Mouse (Mus musculus) stomach, embryonic 16.5 days (tissue): ENCODE data around the gene Cradd. TPM values are rescaled to one million over a fixed set of nuclear protein-coding genes. Genes with fewer than 3 reads are reported as not detected.
A peak's percentile ranks its signal among the peaks of the same experiment; 100 is the strongest.

Experiments
- ATAC-seq: fragments of 200-750 bp; cut with Nextera tagmentation; 2 replicates; pipeline ENCODE4 v1.8.0; 2017; ENCODE audit warnings: moderate number of reproducible peaks, moderate TSS enrichment; ENCODE audit not compliant: insufficient read depth, low FRiP score
- H3K27ac ChIP-seq: fragments of 300-500 bp; sonication (generic); 2 replicates; pipeline ENCODE4 v1.5.1; 2014; ENCODE audit warnings: low read length
- H3K27me3 ChIP-seq: fragments of 300-500 bp; sonication (generic); 2 replicates; pipeline ENCODE4 v1.6.1; 2014; ENCODE audit warnings: low read length, control low read depth, mixed read lengths; ENCODE audit not compliant: control insufficient read depth, insufficient read depth
- H3K36me3 ChIP-seq: fragments of 300-500 bp; sonication (generic); 2 replicates; pipeline ENCODE4 v1.6.1; 2014; ENCODE audit warnings: low read length; ENCODE audit not compliant: control insufficient read depth, insufficient read depth
- H3K4me1 ChIP-seq: fragments of 300-500 bp; sonication (generic); 2 replicates; pipeline ENCODE4 v1.6.1; 2014; ENCODE audit warnings: low read length, control low read depth, mixed read lengths; ENCODE audit not compliant: control insufficient read depth, insufficient read depth
- H3K4me2 ChIP-seq: fragments of 300-500 bp; sonication (generic); 2 replicates; pipeline ENCODE4 v1.6.1; 2014; ENCODE audit warnings: low read depth, low read length, mixed read lengths
- H3K4me3 ChIP-seq: fragments of 300-500 bp; sonication (generic); replicated peaks from 2 replicates; pipeline ENCODE4 v1.5.1; 2014; ENCODE audit warnings: mild to moderate bottlenecking, low read length
- H3K9ac ChIP-seq: fragments of 300-500 bp; sonication (generic); 2 replicates; pipeline ENCODE4 v1.6.1; 2014; ENCODE audit warnings: low read length
- H3K9me3 ChIP-seq: fragments of 300-500 bp; sonication (generic); replicated peaks from 2 replicates; pipeline ENCODE4 v1.6.1; 2016; ENCODE audit warnings: low read length, control low read depth; ENCODE audit not compliant: control insufficient read depth
- WGBS: fragments of 180-500 bp; shearing (Covaris S2); extraction: QIAGEN DNeasy Blood & Tissue Kit; methylation state at CpG from one replicate; pipeline ENCODE4 v1.1.7; 2014; 5-methylcytosine and 5-hydroxymethylcytosine counted together
- polyA plus RNA-seq: library from polyadenylated mRNA; unstranded; fragments of >200 nt; fragmentation: Nextera tagmentation; extraction: Ambion mirVana; gene quantifications from 2 replicates; pipeline ENCODE4 v1.2.1, GENCODE M21; 2015

Cradd gene
- polyA plus RNA-seq, 1 experiment from 2014 or later, result 9.8 TPM

DNA sequence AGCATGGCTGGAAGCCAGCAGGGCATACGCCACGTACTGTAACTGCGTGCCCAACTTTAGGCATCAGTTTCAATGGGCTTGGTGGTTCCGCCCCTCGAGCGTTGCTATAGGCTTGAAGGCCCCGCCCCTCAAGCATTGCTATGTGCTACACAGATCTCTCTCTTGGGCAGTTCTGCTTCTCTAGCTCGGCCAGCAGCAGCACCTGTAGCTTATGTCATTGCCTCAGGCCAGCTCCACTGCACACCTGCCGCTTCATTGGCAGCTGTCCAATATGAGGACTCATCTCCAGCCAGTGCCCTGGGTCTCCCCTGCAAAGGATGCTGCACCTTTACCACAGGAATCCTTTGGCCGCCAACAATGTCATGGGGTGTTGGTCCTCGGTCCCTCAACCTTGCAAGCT lies 45.8 kb downstream of the Cradd start:
- Histone ChIP-seq H3K9ac (no peak overlapping the region), H3K4me2 (no peak overlapping the region), H3K36me3 (no peaks in the 10 kb centered on the region), H3K27me3 (no peaks in the 10 kb centered on the region), H3K4me1 (no peaks in the 10 kb centered on the region), H3K4me3 (no peak overlapping the region), H3K9me3 (no peaks in the 10 kb centered on the region), H3K27ac (no peak overlapping the region)
- WGBS, result 85% methylated on average over 11 of the region's 11 CpGs
- ATAC-seq, result no peak

- Histone ChIP-seq H3K36me3 (no peaks in the 10 kb centered on the region), H3K4me3 (no peak overlapping the region), H3K4me1 (no peaks in the 10 kb centered on the region), H3K9ac (no peak overlapping the region), H3K27ac (no peak overlapping the region), H3K27me3 (no peaks in the 10 kb centered on the region), H3K9me3 (no peaks in the 10 kb centered on the region), H3K4me2 (no peak overlapping the region)
- no peak for ATAC-seq
- WGBS, result 77% methylated on average over 9 of the region's 9 CpGs
Observed at GRCm38 (mm10) chr10:95275488-95275887, 48.4 kb downstream of the Cradd start.

GRCm38 (mm10) chr10:95273226-95273625 lies 50.7 kb downstream of the Cradd start:
- ATAC-seq, result no peak
- no peaks in the 10 kb centered on the region for H3K27me3 ChIP-seq
- H3K9ac ChIP-seq, result no peak overlapping the region
- no peak overlapping the region for H3K4me3 ChIP-seq
- no peaks in the 10 kb centered on the region for H3K36me3 ChIP-seq
- no peak overlapping the region for H3K27ac ChIP-seq
- H3K4me2 ChIP-seq, result no peak overlapping the region
- H3K4me1 ChIP-seq, result no peaks in the 10 kb centered on the region
- H3K9me3 ChIP-seq, result no peaks in the 10 kb centered on the region
- WGBS, result 86% methylated on average over 13 of the region's 13 CpGs

GRCm38 (mm10) chr10:95269151-95269550 lies 54.8 kb downstream of the Cradd start:
- H3K4me3 ChIP-seq, result no peak overlapping the region

GRCm38 (mm10) chr10:95268366-95268765 lies 55.6 kb downstream of the Cradd start:
- Histone ChIP-seq H3K9ac (no peak overlapping the region), H3K27me3 (no peaks in the 10 kb centered on the region), H3K4me2 (no peak overlapping the region), H3K27ac (no peak overlapping the region), H3K9me3 (no peaks in the 10 kb centered on the region), H3K36me3 (no peaks in the 10 kb centered on the region), H3K4me1 (peaks cover 8% of the 10 kb centered on the region), H3K4me3 (no peak overlapping the region)
- no peak for ATAC-seq
- WGBS, result 79% methylated on average over 5 of the region's 5 CpGs

More at GRCm38 (mm10) chr10:95269151-95269550, 54.8 kb downstream of the Cradd start:
- ATAC-seq, result no peak; the same call in 1 of the 2 replicates
- no peak overlapping the region for H3K27ac ChIP-seq
- H3K27me3 ChIP-seq, result no peaks in the 10 kb centered on the region
- no peak overlapping the region for H3K4me2 ChIP-seq
- no peaks in the 10 kb centered on the region for H3K9me3 ChIP-seq
- WGBS, result 86% methylated on average over 7 of the region's 7 CpGs
- H3K36me3 ChIP-seq, result no peaks in the 10 kb centered on the region
- no peak overlapping the region for H3K9ac ChIP-seq
- peaks cover 8% of the 10 kb centered on the region for H3K4me1 ChIP-seq

DNA sequence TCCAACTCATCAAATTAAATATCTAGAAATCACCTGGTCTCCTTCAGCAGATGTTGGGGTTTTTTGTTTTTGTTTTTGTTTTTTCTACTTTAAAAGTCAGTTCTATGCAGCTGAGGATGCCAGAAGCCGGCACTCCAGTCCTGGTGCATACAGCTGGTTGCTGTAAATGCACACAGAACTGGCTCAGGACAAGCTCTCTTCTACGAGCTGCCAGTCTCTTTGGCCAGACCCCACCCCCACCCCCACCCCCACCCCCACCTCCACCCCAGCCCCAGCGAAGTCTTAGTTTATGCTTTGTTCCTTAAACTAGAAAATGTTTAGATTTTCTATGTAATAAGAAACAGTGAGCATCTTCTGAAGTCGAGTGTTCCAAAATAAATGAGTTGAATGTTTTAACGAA lies 57.0 kb downstream of the Cradd start:
- 28% methylated on average over 5 of the region's 5 CpGs for WGBS
- H3K36me3 ChIP-seq, result no peaks in the 10 kb centered on the region
- no peak overlapping the region for H3K27ac ChIP-seq
- H3K4me2 ChIP-seq, result 0 out of 2 replicates have a peak overlapping the region, but pooled peaks have one; percentile 80
- peaks cover 8% of the 10 kb centered on the region for H3K4me1 ChIP-seq
- H3K4me3 ChIP-seq, result no peak overlapping the region
- ATAC-seq, result no peak
- H3K9me3 ChIP-seq, result no peaks in the 10 kb centered on the region
- H3K27me3 ChIP-seq, result no peaks in the 10 kb centered on the region
- no peak overlapping the region for H3K9ac ChIP-seq

DNA sequence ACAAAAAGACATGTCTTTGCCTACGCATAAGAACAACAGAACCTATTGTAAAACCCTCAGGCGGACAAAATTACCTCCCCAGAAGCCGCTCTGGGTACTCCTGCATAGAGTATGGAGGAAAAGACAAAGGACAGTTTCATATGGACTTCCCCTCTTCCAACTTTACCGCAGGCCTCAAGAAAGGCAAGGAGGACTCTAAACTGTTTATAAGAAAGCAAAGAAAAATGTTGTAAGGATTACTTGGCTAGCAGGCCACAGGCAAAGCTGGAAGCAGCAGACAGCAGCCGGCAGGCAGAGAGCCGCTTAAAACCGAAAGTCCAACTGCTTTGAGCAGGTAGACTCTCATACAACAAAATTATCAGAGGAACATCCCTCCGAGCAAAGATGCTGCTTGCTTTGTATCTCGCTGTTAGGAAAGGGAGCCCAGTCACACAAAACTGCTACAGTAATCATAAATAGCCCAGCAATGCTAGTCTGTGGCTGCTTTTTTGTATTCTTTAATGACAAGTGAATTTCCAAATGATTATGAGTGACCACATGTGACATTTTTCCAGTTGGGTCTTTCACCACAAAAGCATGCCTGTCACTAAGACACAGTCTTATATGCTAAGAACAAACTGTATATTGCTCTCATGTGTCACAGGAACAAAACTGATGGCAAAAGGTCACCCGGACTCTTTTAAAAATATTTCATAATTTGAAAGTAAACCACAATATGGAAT lies 57.7 kb downstream of the Cradd start:
- H3K9me3 ChIP-seq, result no peaks in the 10 kb centered on the region
- H3K27ac ChIP-seq, result peak overlapping the region; percentile 21; the same call in 1 of the 2 replicates
- H3K9ac ChIP-seq, result peak overlapping the region; percentile 30
- 54% methylated on average over 10 of the region's 10 CpGs for WGBS
- no peak for ATAC-seq
- peaks cover 8% of the 10 kb centered on the region for H3K4me1 ChIP-seq
- 0 out of 2 replicates have a peak overlapping the region, but pooled peaks have one; percentile 16 for H3K4me3 ChIP-seq
- H3K4me2 ChIP-seq, result peak overlapping the region; percentile 80
- no peaks in the 10 kb centered on the region for H3K27me3 ChIP-seq
- no peaks in the 10 kb centered on the region for H3K36me3 ChIP-seq

DNA sequence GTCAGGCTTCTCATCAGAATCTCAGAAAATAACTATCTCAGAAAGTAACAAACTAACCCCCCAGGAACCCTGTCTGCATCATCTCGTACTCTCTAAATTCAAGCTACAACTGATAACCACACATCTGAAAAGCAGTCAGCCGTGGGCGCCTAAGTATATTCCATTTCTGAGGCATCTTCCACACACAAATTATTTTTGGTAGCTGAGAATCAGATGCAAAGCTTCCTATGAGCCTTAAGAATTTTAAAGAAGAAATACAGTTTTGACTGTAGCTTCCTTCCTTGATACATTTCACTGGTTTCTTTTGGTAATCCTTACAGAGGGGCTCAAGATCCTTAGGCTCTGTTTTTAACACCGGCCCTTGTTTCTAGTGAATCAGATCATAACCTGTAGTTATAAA lies 58.4 kb downstream of the Cradd start:
- peak overlapping the region; percentile 21; the same call in 1 of the 2 replicates for H3K27ac ChIP-seq

DNA sequence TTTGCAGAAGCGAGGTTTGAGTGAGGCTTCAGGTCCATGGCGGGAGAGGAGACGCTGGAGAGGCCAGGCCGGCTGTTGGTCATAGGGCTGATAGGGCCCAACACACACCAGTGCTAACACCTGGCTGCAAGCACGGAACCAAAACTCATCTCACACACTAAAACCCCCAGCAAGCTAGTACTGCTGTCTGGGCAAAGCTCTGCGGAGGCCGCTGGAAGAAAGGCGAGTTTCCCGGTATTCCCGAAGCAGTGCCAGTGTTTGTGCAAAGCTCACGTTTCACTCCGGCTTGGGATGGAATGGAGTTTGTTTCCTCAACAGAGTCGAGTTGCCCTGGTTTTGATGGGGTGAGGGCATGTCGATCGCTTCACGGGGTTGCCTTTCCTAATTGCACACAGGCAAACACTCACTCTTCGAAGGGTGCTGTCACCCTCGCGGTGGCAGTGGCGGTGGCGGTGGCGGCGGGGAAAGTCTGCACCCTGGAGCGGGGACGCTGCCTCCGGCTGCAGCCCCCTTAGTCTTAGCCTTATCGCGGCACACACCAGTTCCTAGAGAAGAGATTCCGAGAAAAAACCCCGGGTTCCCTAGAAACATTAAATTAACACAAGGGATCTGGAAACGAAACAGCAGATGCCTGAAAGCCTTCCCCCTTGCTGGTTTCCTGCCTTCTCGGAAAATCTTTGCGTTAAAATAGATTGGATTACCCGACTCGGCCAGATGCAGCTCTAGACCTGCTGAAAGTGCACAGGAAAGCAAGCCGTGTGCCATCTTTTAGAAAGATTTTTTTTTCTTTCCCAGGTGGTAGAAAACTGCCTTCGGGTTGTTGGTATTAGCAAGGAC lies 59.2 kb downstream of the Cradd start:
- Histone ChIP-seq H3K9ac (peak overlapping the region; percentile 71), H3K9me3 (no peaks in the 10 kb centered on the region), H3K36me3 (no peaks in the 10 kb centered on the region), H3K27me3 (no peaks in the 10 kb centered on the region), H3K27ac (no peak overlapping the region), H3K4me3 (peak overlapping the region; percentile 49), H3K4me1 (peaks cover 8% of the 10 kb centered on the region), H3K4me2 (peak overlapping the region; percentile 80)
- WGBS, result 10% methylated on average over 37 of the region's 37 CpGs
- ATAC-seq, result peak; percentile 37; the same call in 1 of the 2 replicates

More for the DNA sequence above, 58.4 kb downstream of the Cradd start:
- Histone ChIP-seq H3K4me2 (peak overlapping the region; percentile 80), H3K36me3 (no peaks in the 10 kb centered on the region), H3K4me3 (no peak overlapping the region), H3K4me1 (peaks cover 8% of the 10 kb centered on the region), H3K9me3 (no peaks in the 10 kb centered on the region), H3K27me3 (no peaks in the 10 kb centered on the region), H3K9ac (peak overlapping the region; percentile 30; the same call in 1 of the 2 replicates)
- no peak for ATAC-seq
- WGBS, result 69% methylated on average over 4 of the region's 4 CpGs
